Mouse (Mus musculus): ENCODE measurements around the gene Tbcd.

DNA sequence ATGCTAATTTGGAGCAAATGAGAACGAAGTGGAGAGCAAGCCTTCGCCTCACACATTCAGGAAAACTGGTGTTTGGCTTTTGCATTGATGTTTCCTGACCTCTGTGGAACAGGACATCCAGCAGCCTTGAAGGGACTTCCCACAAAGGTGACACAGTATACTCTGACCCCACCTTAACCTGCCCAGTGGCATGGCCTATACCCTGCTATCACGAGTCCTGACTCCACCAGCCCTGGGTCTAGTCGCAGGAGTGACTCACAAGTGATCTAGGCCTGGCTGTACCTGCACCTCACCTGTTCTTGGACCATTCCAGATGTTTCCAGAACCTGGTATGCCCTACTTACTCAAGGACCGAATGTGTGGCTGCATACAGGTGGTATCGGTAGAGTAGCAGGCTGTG lies 177.8 kb downstream of the Tbcd start:
- TF ChIP-seq CTCF (IDR thresholded peaks at IDR 0.05; ENCODE audit: borderline replicate concordance, insufficient read depth, low read depth, low read length) (no peak), POLR2A (IDR thresholded peaks at IDR 0.05; ENCODE audit: borderline replicate concordance, insufficient read depth, low read length) (no peak)

Measured in cerebellum, adult 2 months (tissue).